Mouse (Mus musculus) hindbrain, embryonic 13.5 days (tissue): ENCODE data around the gene Letm1. TPM values are rescaled to one million over a fixed set of nuclear protein-coding genes. Genes with fewer than 3 reads are reported as not detected.

Experiments used
- ATAC-seq: fragments of 200-750 bp; cut with Nextera tagmentation; 2 replicates; pipeline ENCODE4 v1.8.0; 2017; ENCODE audit warnings: moderate TSS enrichment; ENCODE audit not compliant: low FRiP score
- H3K27ac ChIP-seq: fragments of 300-500 bp; sonication (generic); 2 replicates; pipeline ENCODE4 v1.5.1; 2015; ENCODE audit warnings: inconsistent platforms, mild to moderate bottlenecking, moderate library complexity
- H3K27me3 ChIP-seq: fragments of 300-500 bp; sonication (generic); 2 replicates; pipeline ENCODE4 v1.6.1; 2015; ENCODE audit warnings: mild to moderate bottlenecking, inconsistent platforms
- H3K36me3 ChIP-seq: fragments of 300-500 bp; sonication (generic); 2 replicates; pipeline ENCODE4 v1.6.1; 2015; ENCODE audit warnings: mild to moderate bottlenecking, inconsistent platforms
- H3K4me1 ChIP-seq: fragments of 300-500 bp; sonication (generic); replicated peaks from 2 replicates; pipeline ENCODE4 v1.6.1; 2015; ENCODE audit warnings: inconsistent platforms
- H3K4me2 ChIP-seq: fragments of 300-500 bp; sonication (generic); 2 replicates; pipeline ENCODE4 v1.6.1; 2015; ENCODE audit warnings: inconsistent platforms, mild to moderate bottlenecking, moderate library complexity
- H3K4me3 ChIP-seq: fragments of 300-500 bp; sonication (generic); 2 replicates; pipeline ENCODE4 v1.5.1; 2015; ENCODE audit warnings: mild to moderate bottlenecking, inconsistent platforms
- H3K9ac ChIP-seq: fragments of 300-500 bp; sonication (generic); 2 replicates; pipeline ENCODE4 v1.6.1; 2015; ENCODE audit warnings: mild to moderate bottlenecking, inconsistent platforms
- H3K9me3 ChIP-seq: fragments of 300-500 bp; sonication (generic); 2 replicates; pipeline ENCODE4 v1.6.1; 2016; ENCODE audit warnings: inconsistent platforms
- WGBS: fragments of 180-500 bp; shearing (Covaris S2); methylation state at CpG from one replicate; pipeline ENCODE4 v1.1.7; 2015; 5-methylcytosine and 5-hydroxymethylcytosine counted together
- polyA plus RNA-seq: library from polyadenylated mRNA; unstranded; fragments of >200 nt; fragmentation: Nextera tagmentation; extraction: Ambion mirVana; gene quantifications from 2 replicates; pipeline ENCODE4 v1.2.1, GENCODE M21; 2015

Gene Letm1
- polyA plus RNA-seq, 1 experiment from 2014 or later = 58.5 TPM

- Histone ChIP-seq H3K9ac (no peak overlapping the region), H3K4me2 (no peak overlapping the region), H3K4me3 (no peak overlapping the region), H3K9me3 (no peaks in the 10 kb centered on the region), H3K27ac (no peak overlapping the region), H3K36me3 (no peaks in the 10 kb centered on the region), H3K27me3 (peaks cover 51% of the 10 kb centered on the region), H3K4me1 (peaks cover 86% of the 10 kb centered on the region)
- 78% methylated on average over 11 of the region's 11 CpGs for WGBS
- ATAC-seq = no peak
Measured at GRCm38 (mm10) chr5:33701832-33702231, 80.8 kb downstream of the Letm1 start.

GRCm38 (mm10) chr5:33700010-33700409 is 82.6 kb downstream of the Letm1 start:
- WGBS = 44% methylated on average over 13 of the region's 13 CpGs
- Histone ChIP-seq H3K4me2 (no peak overlapping the region), H3K27me3 (peaks cover 67% of the 10 kb centered on the region), H3K27ac (no peak overlapping the region), H3K4me1 (peaks cover 86% of the 10 kb centered on the region), H3K9me3 (no peaks in the 10 kb centered on the region), H3K9ac (no peak overlapping the region), H3K36me3 (no peaks in the 10 kb centered on the region), H3K4me3 (no peak overlapping the region)
- no peak for ATAC-seq

DNA sequence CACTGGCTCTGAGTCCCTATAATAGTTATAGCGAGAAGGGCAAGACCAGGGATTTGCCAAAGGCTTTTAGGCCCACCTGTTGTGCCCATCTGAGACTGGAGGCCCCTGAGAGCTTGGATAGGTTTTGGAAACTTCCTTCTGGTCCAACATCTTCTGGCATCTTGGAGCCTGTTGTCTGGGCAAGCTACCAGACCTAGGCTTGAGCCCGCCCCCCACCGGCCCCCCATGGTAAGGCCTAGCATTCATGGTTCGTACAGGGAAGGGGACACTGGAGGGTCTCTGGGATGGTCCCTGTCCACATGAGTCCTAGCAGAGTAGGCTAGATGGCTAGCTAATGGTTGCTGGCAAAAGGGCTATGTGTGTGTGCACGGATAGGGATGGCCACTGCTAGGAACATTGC is 83.9 kb downstream of the Letm1 start:
- H3K27ac ChIP-seq = peak overlapping the region; percentile 52

DNA sequence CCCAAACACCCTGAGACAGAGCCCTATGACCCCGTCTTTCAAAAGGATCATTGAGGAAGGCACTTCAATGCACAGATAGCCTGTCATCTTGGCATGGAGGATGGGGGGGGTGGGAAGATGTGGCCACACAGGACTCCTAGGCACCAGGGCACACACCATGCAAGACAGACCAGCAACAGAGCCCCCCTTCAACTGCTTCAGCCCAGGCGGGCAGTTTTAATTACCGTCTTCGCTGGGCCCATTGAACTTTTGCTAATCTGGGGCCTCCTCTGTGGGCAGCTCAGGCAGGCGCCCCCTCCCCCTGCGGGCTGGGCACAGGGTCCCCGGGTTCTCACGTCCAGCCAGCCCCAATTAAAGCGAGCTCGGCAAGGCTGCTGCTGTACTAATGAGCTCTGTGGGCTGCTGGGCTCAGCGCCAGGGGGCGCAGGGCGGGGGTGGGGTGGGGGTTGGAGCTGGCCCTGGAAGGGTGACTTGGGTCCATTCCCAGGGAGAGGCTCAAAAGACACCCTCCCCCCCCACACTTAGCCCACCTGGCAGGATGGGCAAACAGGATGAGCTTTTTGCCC is 84.6 kb downstream of the Letm1 start:
- Histone ChIP-seq H3K4me1 (peaks cover 85% of the 10 kb centered on the region), H3K36me3 (no peaks in the 10 kb centered on the region), H3K27me3 (peaks cover 87% of the 10 kb centered on the region), H3K9ac (no peak overlapping the region), H3K27ac (peak overlapping the region; percentile 52; the same call in 1 of the 2 replicates), H3K9me3 (no peaks in the 10 kb centered on the region), H3K4me3 (no peak overlapping the region), H3K4me2 (no peak overlapping the region)
- ATAC-seq = peak; percentile 33
- 13% methylated on average over 13 of the region's 13 CpGs for WGBS

More for the DNA sequence above, 83.9 kb downstream of the Letm1 start:
- Histone ChIP-seq H3K9ac (no peak overlapping the region), H3K36me3 (no peaks in the 10 kb centered on the region), H3K9me3 (no peaks in the 10 kb centered on the region), H3K4me1 (peaks cover 84% of the 10 kb centered on the region), H3K4me2 (no peak overlapping the region), H3K27me3 (peaks cover 81% of the 10 kb centered on the region), H3K4me3 (no peak overlapping the region)
- ATAC-seq = no peak
- WGBS = 89% methylated on average over 5 of the region's 5 CpGs

DNA sequence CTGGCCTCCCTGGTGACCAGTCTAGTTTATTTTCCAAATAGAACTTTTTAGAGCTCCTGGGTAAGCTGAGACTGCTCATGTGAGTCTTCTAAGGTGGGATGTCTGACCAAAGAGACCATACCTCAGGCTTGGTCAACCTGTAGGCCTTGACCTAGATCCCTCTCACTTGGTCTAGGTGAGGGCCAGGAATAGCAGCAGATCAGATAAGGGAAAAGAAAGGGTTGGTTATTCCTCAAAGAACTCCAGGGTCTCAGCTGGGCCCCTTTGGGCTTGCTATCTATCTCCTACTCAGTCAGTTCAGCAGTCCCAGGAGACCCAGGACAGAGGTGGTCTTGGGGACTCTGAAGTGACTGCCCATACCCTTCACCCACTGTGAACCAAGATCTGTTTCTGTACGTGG is 85.1 kb downstream of the Letm1 start:
- peaks cover 92% of the 10 kb centered on the region for H3K27me3 ChIP-seq
- H3K9ac ChIP-seq = no peak overlapping the region
- peak overlapping the region; percentile 52 for H3K27ac ChIP-seq
- H3K36me3 ChIP-seq = no peaks in the 10 kb centered on the region
- ATAC-seq = no peak
- WGBS = 12% methylated on average over 1 of the region's 1 CpGs
- no peaks in the 10 kb centered on the region for H3K9me3 ChIP-seq
- H3K4me2 ChIP-seq = no peak overlapping the region
- no peak overlapping the region for H3K4me3 ChIP-seq
- H3K4me1 ChIP-seq = peaks cover 90% of the 10 kb centered on the region

- Histone ChIP-seq H3K27ac (no peak overlapping the region), H3K36me3 (no peaks in the 10 kb centered on the region), H3K4me1 (peaks cover 90% of the 10 kb centered on the region), H3K4me2 (no peak overlapping the region), H3K9me3 (no peaks in the 10 kb centered on the region), H3K27me3 (peaks cover 95% of the 10 kb centered on the region), H3K9ac (no peak overlapping the region), H3K4me3 (no peak overlapping the region)
- no peak for ATAC-seq
- 51% methylated on average over 5 of the region's 5 CpGs for WGBS
Measured at GRCm38 (mm10) chr5:33696430-33696829, 86.2 kb downstream of the Letm1 start.

- Histone ChIP-seq H3K4me3 (peak overlapping the region; percentile 44), H3K27ac (peak overlapping the region; percentile 78), H3K4me2 (peak overlapping the region; percentile 80), H3K4me1 (peaks cover 86% of the 10 kb centered on the region), H3K9me3 (no peaks in the 10 kb centered on the region), H3K27me3 (peaks cover 95% of the 10 kb centered on the region), H3K9ac (peak overlapping the region; percentile 73), H3K36me3 (no peaks in the 10 kb centered on the region)
- no peak for ATAC-seq
- WGBS = 2% methylated on average over 24 of the region's 24 CpGs
Measured at GRCm38 (mm10) chr5:33695718-33696121, 86.9 kb downstream of the Letm1 start.

GRCm38 (mm10) chr5:33694848-33695717 is 87.5 kb downstream of the Letm1 start:
- no peaks in the 10 kb centered on the region for H3K9me3 ChIP-seq
- ATAC-seq = peak; percentile 66
- H3K9ac ChIP-seq = peak overlapping the region; percentile 73
- peak overlapping the region; percentile 44 for H3K4me3 ChIP-seq
- H3K4me2 ChIP-seq = peak overlapping the region; percentile 80
- WGBS = 1% methylated on average over 62 of the region's 71 CpGs
- peaks cover 86% of the 10 kb centered on the region for H3K4me1 ChIP-seq
- peaks cover 95% of the 10 kb centered on the region for H3K27me3 ChIP-seq
- no peaks in the 10 kb centered on the region for H3K36me3 ChIP-seq
- H3K27ac ChIP-seq = peak overlapping the region; percentile 78

GRCm38 (mm10) chr5:33694461-33694847 is 88.2 kb downstream of the Letm1 start:
- ATAC-seq = no peak
- Histone ChIP-seq H3K27ac (peak overlapping the region; percentile 78), H3K9ac (peak overlapping the region; percentile 49; the same call in 1 of the 2 replicates), H3K4me3 (no peak overlapping the region), H3K9me3 (no peaks in the 10 kb centered on the region), H3K36me3 (no peaks in the 10 kb centered on the region), H3K4me2 (0 out of 2 replicates have a peak overlapping the region, but pooled peaks have one; percentile 80), H3K4me1 (peaks cover 86% of the 10 kb centered on the region), H3K27me3 (peaks cover 94% of the 10 kb centered on the region)
- 45% methylated on average over 9 of the region's 9 CpGs for WGBS

- no peaks in the 10 kb centered on the region for H3K36me3 ChIP-seq
- peak overlapping the region; percentile 15; the same call in 1 of the 2 replicates for H3K4me2 ChIP-seq
- H3K4me3 ChIP-seq = no peak overlapping the region
- no peak for ATAC-seq
- H3K27me3 ChIP-seq = peaks cover 97% of the 10 kb centered on the region
- H3K9me3 ChIP-seq = no peaks in the 10 kb centered on the region
- peaks cover 78% of the 10 kb centered on the region for H3K4me1 ChIP-seq
- 3% methylated on average over 24 of the region's 24 CpGs for WGBS
- H3K9ac ChIP-seq = peak overlapping the region; percentile 39; the same call in 1 of the 2 replicates
- peak overlapping the region; percentile 81 for H3K27ac ChIP-seq
Measured at GRCm38 (mm10) chr5:33692393-33692792, 90.2 kb downstream of the Letm1 start.

- peak overlapping the region; percentile 29; the same call in 1 of the 2 replicates for H3K4me2 ChIP-seq
- H3K9me3 ChIP-seq = no peaks in the 10 kb centered on the region
- H3K9ac ChIP-seq = peak overlapping the region; percentile 43
- no peak overlapping the region for H3K4me3 ChIP-seq
- peak overlapping the region; percentile 75 for H3K27ac ChIP-seq
- WGBS = 45% methylated on average over 11 of the region's 11 CpGs
- peak; percentile 21 for ATAC-seq
- H3K4me1 ChIP-seq = peaks cover 63% of the 10 kb centered on the region
- no peaks in the 10 kb centered on the region for H3K36me3 ChIP-seq
- H3K27me3 ChIP-seq = peaks cover 92% of the 10 kb centered on the region
Measured at GRCm38 (mm10) chr5:33689852-33690645, 92.6 kb downstream of the Letm1 start.
